Mouse (Mus musculus): Measurements from ENCODE around the gene Nav3. TPM values are rescaled to one million over a fixed set of nuclear protein-coding genes. Genes with fewer than 3 reads are reported as not detected.
"Not testable (repeated sequence)": the region's sequence is repeated elsewhere in the genome, so short reads cannot be mapped to it uniquely, and the experiment has no call there.

The Nav3 gene
- polyA plus RNA-seq, 1 experiment from 2014 or later: 2.1 TPM

DNA sequence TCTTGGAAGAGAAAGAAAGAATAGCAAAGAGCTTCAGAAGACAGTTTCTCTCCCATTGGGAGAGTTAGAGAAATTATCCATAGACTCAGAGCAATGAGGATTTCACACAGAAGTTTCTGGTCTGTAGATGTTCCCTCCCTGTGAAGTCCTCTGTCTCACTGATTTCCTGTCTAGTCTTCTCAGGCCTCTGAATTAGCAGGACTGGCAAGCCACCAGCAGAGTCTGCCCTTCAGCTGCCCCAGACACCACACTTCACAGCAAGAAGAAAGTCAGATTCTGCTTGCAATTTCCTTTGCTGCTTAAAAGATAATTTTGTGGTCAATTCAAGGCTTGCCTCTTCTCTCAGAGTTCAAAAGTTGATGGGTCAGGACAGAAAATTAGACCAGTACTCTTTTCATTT lies 361.6 kb downstream of the Nav3 start:
- Histone ChIP-seq H3K27ac (no peak overlapping the region), H3K27me3 (replicated peaks) (no peaks in the 10 kb centered on the region), H3K9me3 (no peaks in the 10 kb centered on the region), H3K4me3 (replicated peaks) (no peak overlapping the region), H3K36me3 (no peaks in the 10 kb centered on the region), H3K4me2 (no peak overlapping the region), H3K9ac (no peak overlapping the region), H3K4me1 (no peaks in the 10 kb centered on the region)
- no peak for ATAC-seq (ENCODE audit: insufficient read depth, low FRiP score, low read depth)

GRCm38 (mm10) chr10:110088444-110089061 lies 367.5 kb downstream of the Nav3 start:
- Histone ChIP-seq H3K4me2 (no peak overlapping the region), H3K36me3 (no peaks in the 10 kb centered on the region), H3K4me3 (replicated peaks) (no peak overlapping the region), H3K9me3 (no peaks in the 10 kb centered on the region), H3K4me1 (no peaks in the 10 kb centered on the region), H3K27ac (no peak overlapping the region), H3K9ac (no peak overlapping the region), H3K27me3 (replicated peaks) (no peaks in the 10 kb centered on the region)
- ATAC-seq (ENCODE audit: insufficient read depth, low FRiP score, low read depth): no peak
- WGBS: 66% methylated on average over 5 of the region's 5 CpGs

DNA sequence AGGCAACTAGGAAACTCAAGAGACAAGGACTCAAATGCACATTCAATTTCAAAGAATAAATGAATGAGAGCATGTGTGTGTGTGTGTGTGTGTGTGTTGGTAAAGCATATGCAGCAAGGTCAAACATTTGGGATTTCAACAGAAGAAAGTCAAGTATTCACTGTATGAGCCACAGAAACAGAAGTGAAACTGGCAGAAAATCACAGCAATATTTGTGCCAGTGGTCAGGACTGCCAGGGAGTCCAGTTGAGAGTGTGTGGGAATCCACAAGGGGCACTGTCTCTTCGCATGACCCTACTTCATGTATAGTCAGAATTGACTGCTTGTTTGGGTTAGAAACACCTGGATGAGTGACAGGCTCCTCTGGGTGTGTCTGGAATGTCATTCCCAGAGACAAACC lies 370.1 kb downstream of the Nav3 start:
- Histone ChIP-seq H3K4me2 (no peak overlapping the region), H3K9ac (no peak overlapping the region), H3K4me3 (replicated peaks) (no peak overlapping the region), H3K4me1 (no peaks in the 10 kb centered on the region), H3K27ac (no peak overlapping the region), H3K36me3 (no peaks in the 10 kb centered on the region), H3K9me3 (no peaks in the 10 kb centered on the region), H3K27me3 (replicated peaks) (no peaks in the 10 kb centered on the region)
- 76% methylated on average over 1 of the region's 1 CpGs for WGBS
- ATAC-seq (ENCODE audit: insufficient read depth, low FRiP score, low read depth): no peak

GRCm38 (mm10) chr10:110085156-110085555 lies 370.8 kb downstream of the Nav3 start:
- 6% methylated on average over 5 of the region's 5 CpGs for WGBS
- no peak overlapping the region for H3K4me2 ChIP-seq
- no peak for ATAC-seq (ENCODE audit: insufficient read depth, low FRiP score, low read depth)

GRCm38 (mm10) chr10:110076575-110076974 lies 379.4 kb downstream of the Nav3 start:
- no peaks in the 10 kb centered on the region for H3K36me3 ChIP-seq
- H3K9me3 ChIP-seq: no peaks in the 10 kb centered on the region
- no peak overlapping the region for H3K4me2 ChIP-seq
- no peak overlapping the region for H3K27ac ChIP-seq
- no peak overlapping the region for H3K4me3 ChIP-seq (replicated peaks)
- ATAC-seq (ENCODE audit: insufficient read depth, low FRiP score, low read depth): no peak
- H3K27me3 ChIP-seq (replicated peaks): no peaks in the 10 kb centered on the region
- H3K4me1 ChIP-seq: no peaks in the 10 kb centered on the region
- 83% methylated on average over 5 of the region's 5 CpGs for WGBS
- no peak overlapping the region for H3K9ac ChIP-seq

More at GRCm38 (mm10) chr10:110085156-110085555, 370.8 kb downstream of the Nav3 start:
- H3K9me3 ChIP-seq: no peaks in the 10 kb centered on the region
- no peaks in the 10 kb centered on the region for H3K27me3 ChIP-seq (replicated peaks)
- H3K4me1 ChIP-seq: no peaks in the 10 kb centered on the region
- H3K36me3 ChIP-seq: no peaks in the 10 kb centered on the region
- H3K9ac ChIP-seq: no peak overlapping the region
- no peak overlapping the region for H3K4me3 ChIP-seq (replicated peaks)
- no peak overlapping the region for H3K27ac ChIP-seq

DNA sequence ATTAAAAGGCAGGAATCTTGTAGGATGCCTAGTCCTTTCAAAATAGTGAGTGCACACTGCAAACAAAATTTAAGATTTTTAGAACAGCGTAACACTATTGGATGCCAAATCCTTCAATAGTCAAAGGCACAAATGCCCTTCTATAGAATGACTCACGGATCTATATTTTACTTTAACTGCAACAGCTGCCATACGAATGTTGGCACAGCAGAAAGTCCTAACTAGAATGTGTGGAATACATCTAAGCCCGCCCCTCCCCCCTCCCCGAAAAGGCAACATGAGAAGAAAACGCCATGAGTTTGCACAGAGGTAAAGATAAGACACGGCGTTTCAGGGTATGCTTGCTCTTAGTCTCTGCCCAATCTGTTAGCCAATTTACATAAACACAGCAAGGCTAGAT lies 383.6 kb downstream of the Nav3 start:
- Histone ChIP-seq H3K9ac (no peak overlapping the region), H3K4me3 (replicated peaks) (no peak overlapping the region), H3K27ac (no peak overlapping the region), H3K4me2 (no peak overlapping the region), H3K36me3 (no peaks in the 10 kb centered on the region), H3K27me3 (replicated peaks) (no peaks in the 10 kb centered on the region), H3K9me3 (no peaks in the 10 kb centered on the region), H3K4me1 (no peaks in the 10 kb centered on the region)
- no peak for ATAC-seq (ENCODE audit: insufficient read depth, low FRiP score, low read depth)
- WGBS: 58% methylated on average over 8 of the region's 8 CpGs

DNA sequence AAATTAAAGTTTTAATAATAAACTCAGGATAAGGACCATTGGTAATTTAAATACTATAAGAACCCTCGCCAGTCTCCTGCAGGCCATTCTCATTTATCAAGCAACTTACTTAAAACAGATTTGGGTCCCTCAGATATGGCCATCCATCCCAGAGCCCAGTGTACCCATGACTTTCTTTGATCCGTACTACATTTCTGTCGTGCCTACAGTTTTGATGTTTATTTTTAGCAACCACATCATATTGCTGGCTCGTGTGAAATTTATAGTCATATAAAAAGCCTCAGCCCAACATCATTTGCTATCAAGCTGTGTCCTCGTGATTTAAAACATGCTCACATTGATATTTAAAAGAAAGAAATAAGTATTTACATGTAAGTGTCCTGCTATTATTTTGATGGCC lies 394.8 kb downstream of the Nav3 start:
- ATAC-seq (ENCODE audit: insufficient read depth, low FRiP score, low read depth): no peak
- Histone ChIP-seq H3K4me2 (no peak overlapping the region), H3K9ac (no peak overlapping the region), H3K27me3 (replicated peaks) (no peaks in the 10 kb centered on the region), H3K9me3 (no peaks in the 10 kb centered on the region), H3K27ac (no peak overlapping the region), H3K4me1 (no peaks in the 10 kb centered on the region), H3K4me3 (replicated peaks) (no peak overlapping the region), H3K36me3 (no peaks in the 10 kb centered on the region)
- 72% methylated on average over 5 of the region's 5 CpGs for WGBS

DNA sequence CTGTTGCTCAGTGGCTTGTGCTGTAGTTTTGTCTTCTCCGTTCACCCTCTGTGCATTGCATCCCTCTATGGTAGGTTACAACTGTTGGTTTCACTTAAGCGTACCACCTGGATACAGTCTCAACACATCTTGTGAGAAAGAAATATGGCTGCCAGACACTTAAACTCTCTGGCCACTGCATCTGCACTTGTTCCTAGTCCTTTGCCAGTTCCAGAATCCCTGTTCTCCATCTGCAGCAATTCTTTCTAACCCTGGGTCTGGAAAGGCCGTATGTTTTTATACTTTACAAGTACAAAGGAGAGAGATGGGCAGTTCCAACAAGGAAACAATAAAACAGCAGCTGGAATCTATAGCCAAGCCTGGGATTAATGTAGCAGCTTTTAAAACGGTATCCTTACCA lies 418.5 kb downstream of the Nav3 start:
- Histone ChIP-seq H3K27me3 (replicated peaks) (no peaks in the 10 kb centered on the region), H3K36me3 (no peaks in the 10 kb centered on the region), H3K4me3 (replicated peaks) (no peak overlapping the region), H3K9me3 (no peaks in the 10 kb centered on the region), H3K4me2 (no peak overlapping the region), H3K4me1 (no peaks in the 10 kb centered on the region), H3K27ac (no peak overlapping the region), H3K9ac (no peak overlapping the region)
- 79% methylated on average over 4 of the region's 4 CpGs for WGBS
- no peak for ATAC-seq (ENCODE audit: insufficient read depth, low FRiP score, low read depth)

DNA sequence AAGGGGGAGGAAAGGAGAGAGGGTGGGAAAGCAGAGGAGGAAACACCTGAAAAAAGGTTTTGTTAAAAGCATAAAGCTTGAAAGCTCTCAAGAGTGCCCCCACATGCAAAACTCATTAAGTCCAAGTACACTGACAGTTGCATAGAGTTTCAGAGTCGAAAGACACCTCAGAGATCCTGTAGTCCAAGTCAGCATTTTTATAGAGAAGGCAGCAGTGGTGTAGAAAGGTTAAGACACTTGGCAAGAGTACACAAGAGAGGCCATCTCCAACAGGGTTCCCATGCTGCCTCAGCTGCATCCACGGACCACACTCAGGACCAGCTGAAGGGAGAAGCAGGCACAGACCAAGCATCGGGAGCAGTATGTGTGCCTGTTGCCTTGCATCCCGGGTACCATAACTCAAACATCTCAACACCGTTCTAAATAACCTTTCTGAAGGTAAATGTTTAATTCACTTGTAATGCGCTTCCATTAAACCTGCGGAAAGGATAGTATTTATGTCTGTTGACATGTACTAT lies 421.4 kb downstream of the Nav3 start:
- H3K27ac ChIP-seq: no peak overlapping the region
- 81% methylated on average over 7 of the region's 7 CpGs for WGBS
- no peak overlapping the region for H3K4me2 ChIP-seq
- no peak overlapping the region for H3K4me3 ChIP-seq (replicated peaks)
- no peak for ATAC-seq (ENCODE audit: insufficient read depth, low FRiP score, low read depth)
- H3K9ac ChIP-seq: no peak overlapping the region
- no peaks in the 10 kb centered on the region for H3K4me1 ChIP-seq
- no peaks in the 10 kb centered on the region for H3K27me3 ChIP-seq (replicated peaks)
- no peaks in the 10 kb centered on the region for H3K36me3 ChIP-seq
- no peaks in the 10 kb centered on the region for H3K9me3 ChIP-seq

GRCm38 (mm10) chr10:110024897-110025296 lies 431.1 kb downstream of the Nav3 start:
- WGBS: 66% methylated on average over 2 of the region's 2 CpGs
- not testable (repeated sequence) for H3K4me1 ChIP-seq; H3K9me3 ChIP-seq; ATAC-seq (ENCODE audit: insufficient read depth, low FRiP score, low read depth); H3K27ac ChIP-seq; H3K4me2 ChIP-seq; H3K4me3 ChIP-seq (replicated peaks); H3K27me3 ChIP-seq (replicated peaks); H3K36me3 ChIP-seq; H3K9ac ChIP-seq

DNA sequence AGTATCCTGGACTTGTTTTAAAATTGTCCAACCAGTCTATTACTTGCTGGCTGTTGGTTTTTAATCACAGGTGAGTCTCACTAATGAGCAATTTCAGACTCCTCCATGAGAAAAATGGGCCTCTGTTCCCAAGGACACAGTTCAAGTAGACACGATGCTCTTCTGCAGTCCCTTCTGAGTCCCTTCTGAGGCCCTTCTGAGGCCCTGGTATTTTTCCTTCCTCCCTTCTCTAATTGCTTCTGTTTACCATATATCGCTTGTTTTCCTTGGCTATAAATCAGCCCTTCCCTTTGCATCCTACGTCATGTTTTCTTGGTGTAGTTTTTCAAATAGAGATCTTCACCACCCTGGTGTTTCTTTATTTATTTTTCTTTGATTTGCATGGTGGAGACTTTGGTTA lies 433.9 kb downstream of the Nav3 start:
- ATAC-seq (ENCODE audit: insufficient read depth, low FRiP score, low read depth): no peak
- no peak overlapping the region for H3K4me3 ChIP-seq (replicated peaks)
- H3K27me3 ChIP-seq (replicated peaks): no peaks in the 10 kb centered on the region
- H3K9ac ChIP-seq: no peak overlapping the region
- H3K4me1 ChIP-seq: no peaks in the 10 kb centered on the region
- no peaks in the 10 kb centered on the region for H3K9me3 ChIP-seq
- H3K4me2 ChIP-seq: no peak overlapping the region
- H3K36me3 ChIP-seq: no peaks in the 10 kb centered on the region
- 76% methylated on average over 3 of the region's 3 CpGs for WGBS
- H3K27ac ChIP-seq: no peak overlapping the region

- Histone ChIP-seq H3K4me1 (no peaks in the 10 kb centered on the region), H3K9ac (no peak overlapping the region), H3K27me3 (replicated peaks) (no peaks in the 10 kb centered on the region), H3K36me3 (no peaks in the 10 kb centered on the region), H3K9me3 (no peaks in the 10 kb centered on the region), H3K4me3 (replicated peaks) (no peak overlapping the region), H3K4me2 (no peak overlapping the region), H3K27ac (no peak overlapping the region)
- 49% methylated on average over 4 of the region's 4 CpGs for WGBS
- ATAC-seq (ENCODE audit: insufficient read depth, low FRiP score, low read depth): no peak
These were observed 436.6 kb downstream of the Nav3 start for GRCm38 (mm10) chr10:110019266-110019866.

DNA sequence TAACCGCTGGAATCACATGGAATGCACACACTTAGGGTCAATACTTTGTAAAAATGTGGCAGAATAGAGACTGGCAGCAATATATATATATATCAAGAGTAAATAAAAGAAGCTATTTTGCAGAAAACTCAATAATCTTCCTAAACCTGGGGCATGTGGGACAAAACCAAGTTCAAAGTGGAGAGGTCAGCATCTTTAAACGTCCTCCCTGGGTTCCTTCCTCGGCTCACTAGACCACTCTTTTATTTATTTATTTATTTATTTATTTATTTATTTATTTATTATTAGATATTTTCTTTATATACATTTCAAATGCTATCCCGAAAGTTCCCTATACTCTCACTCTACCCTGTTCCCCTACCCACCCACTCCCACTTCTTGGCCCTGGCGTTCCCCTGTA lies 454.7 kb downstream of the Nav3 start:
- not testable (repeated sequence) for H3K27me3 ChIP-seq (replicated peaks); H3K4me1 ChIP-seq; ATAC-seq (ENCODE audit: insufficient read depth, low FRiP score, low read depth); H3K4me3 ChIP-seq (replicated peaks); H3K4me2 ChIP-seq; H3K9me3 ChIP-seq; H3K36me3 ChIP-seq; H3K27ac ChIP-seq; H3K9ac ChIP-seq
- WGBS: 71% methylated on average over 5 of the region's 5 CpGs
